Mouse (Mus musculus) megakaryocyte, embryonic 14.5 days (primary cell): Measurements from ENCODE around the gene Cldn10. TPM values are rescaled to one million over a fixed set of nuclear protein-coding genes. Genes with fewer than 3 reads are reported as not detected.

Source experiments
- H3K27me3 ChIP-seq: replicated peaks from 2 replicates; pipeline ENCODE3; 2012; ENCODE audit warnings: inconsistent platforms
- H3K36me3 ChIP-seq: replicated peaks from 2 replicates; pipeline ENCODE3; 2012; ENCODE audit warnings: low read length, inconsistent platforms, mixed read lengths
- H3K4me1 ChIP-seq: 2 replicates; pipeline ENCODE4 v1.6.1; 2012; ENCODE audit warnings: inconsistent platforms
- H3K4me3 ChIP-seq: replicated peaks from 2 replicates; pipeline ENCODE3; 2012; ENCODE audit warnings: moderate library complexity, mild to moderate bottlenecking, inconsistent platforms
- H3K9me3 ChIP-seq: 2 replicates; pipeline ENCODE4 v1.6.1; 2012; ENCODE audit warnings: inconsistent platforms
- FLI1 ChIP-seq: IDR thresholded peaks from 2 replicates; pipeline ENCODE4 v1.6.1; 2012; ENCODE audit warnings: low read length, inconsistent platforms, mixed read lengths
- GATA1 ChIP-seq: IDR thresholded peaks from 3 replicates; pipeline ENCODE4 v1.6.1; 2012; ENCODE audit warnings: mixed read lengths, low read length, inconsistent platforms, borderline replicate concordance
- polyA plus RNA-seq: library from polyadenylated mRNA; stranded (reverse); fragments of >175 nt; gene quantifications from 2 replicates; pipeline ENCODE4 v1.2.3, GENCODE M21; 2012; ENCODE audit warnings: low replicate concordance; ENCODE audit not compliant: insufficient read depth

Cldn10 gene
- polyA plus RNA-seq, 1 experiment: not detected

DNA sequence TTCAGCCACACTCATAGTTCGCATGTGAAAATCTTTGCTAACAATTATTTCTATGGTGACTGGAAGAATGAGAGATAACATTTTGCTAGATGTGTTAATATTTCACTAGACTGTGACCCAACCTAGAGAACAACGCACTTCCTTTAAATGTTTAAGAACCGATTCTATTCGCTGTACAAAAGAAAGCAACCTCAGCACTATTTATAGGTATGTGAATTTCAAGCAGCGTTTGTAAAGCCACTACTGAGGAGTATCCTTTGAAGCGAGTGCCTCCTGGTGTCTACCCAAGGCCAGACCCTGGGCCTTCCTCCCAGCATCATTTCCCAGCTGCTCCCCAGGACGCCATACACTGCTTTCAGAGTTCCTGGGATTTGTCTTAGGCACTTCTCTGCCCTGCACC is 132.9 kb downstream of the Cldn10 start:
- TF ChIP-seq GATA1: no peak
- TF ChIP-seq FLI1: no peak
- H3K4me1 ChIP-seq: peaks cover 28% of the 10 kb centered on the region

DNA sequence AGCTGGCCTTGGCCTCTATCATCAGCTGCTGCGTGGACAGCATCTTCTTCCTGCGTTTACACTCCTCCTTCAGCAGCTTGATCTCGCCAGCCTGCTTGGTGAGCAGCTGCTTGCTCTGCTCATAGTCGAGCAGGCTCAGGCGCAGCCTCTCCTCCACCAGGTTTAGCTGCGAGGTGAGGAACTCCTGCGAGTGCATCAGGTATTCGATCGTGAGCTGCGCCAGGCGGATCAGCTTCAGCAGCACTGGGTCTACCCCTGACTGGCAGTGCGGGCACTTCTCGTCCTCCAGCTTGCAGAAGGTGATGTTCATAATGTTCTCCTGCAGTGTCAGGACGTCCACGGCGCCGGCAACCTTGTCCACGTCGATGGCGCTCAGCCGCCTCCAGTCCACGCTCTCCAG is 134.5 kb downstream of the Cldn10 start:
- Histone ChIP-seq H3K4me1 (peaks cover 29% of the 10 kb centered on the region), H3K4me3 (peak overlapping the region; percentile 87), H3K9me3 (no peaks in the 10 kb centered on the region), H3K27me3 (peaks cover 78% of the 10 kb centered on the region), H3K36me3 (no peaks in the 10 kb centered on the region)
- TF ChIP-seq FLI1 (no peak), GATA1 (no peak)

More for the DNA sequence above, 132.9 kb downstream of the Cldn10 start:
- H3K9me3 ChIP-seq: no peaks in the 10 kb centered on the region
- peaks cover 74% of the 10 kb centered on the region for H3K27me3 ChIP-seq
- H3K4me3 ChIP-seq: no peak overlapping the region
- no peaks in the 10 kb centered on the region for H3K36me3 ChIP-seq

DNA sequence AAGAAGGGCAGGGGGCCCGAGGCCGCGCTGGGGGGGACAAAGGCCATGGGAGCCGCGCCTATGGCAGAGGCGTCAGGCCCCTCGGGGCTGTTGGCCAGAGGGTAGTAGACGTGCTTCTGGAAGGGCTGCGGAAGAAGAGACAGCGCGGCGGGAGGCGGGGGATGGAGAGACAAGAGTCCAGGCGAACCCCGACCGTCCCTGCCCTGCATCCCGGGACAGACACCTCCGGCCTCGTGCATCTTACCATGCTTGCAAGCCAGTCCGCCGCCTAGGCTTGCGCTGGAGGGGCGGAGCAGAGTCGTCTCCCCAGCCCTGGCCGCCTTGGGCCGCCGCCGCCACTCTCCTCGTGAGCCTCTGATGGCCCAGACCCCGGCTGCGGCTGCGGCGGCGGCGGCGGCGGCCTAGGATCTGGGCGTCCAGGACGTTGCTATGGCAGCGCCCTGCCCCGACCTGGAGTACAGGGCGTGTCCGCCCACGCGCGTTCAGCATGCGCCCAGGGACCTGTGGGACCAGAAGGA is 135.0 kb downstream of the Cldn10 start:
- peak overlapping the region; percentile 87 for H3K4me3 ChIP-seq
- peaks cover 78% of the 10 kb centered on the region for H3K27me3 ChIP-seq
- no peak for TF ChIP-seq GATA1
- TF ChIP-seq FLI1: no peak
- H3K4me1 ChIP-seq: peaks cover 29% of the 10 kb centered on the region
- H3K36me3 ChIP-seq: no peaks in the 10 kb centered on the region
- H3K9me3 ChIP-seq: no peaks in the 10 kb centered on the region

Other genes starting within 250 kb of the Cldn10 start
- 1.7 and 1.8 TPM in 2 replicates for gene Abcc4, start 81.7 kb upstream of the Cldn10 start, polyA plus RNA-seq
- gene Dzip1, start 137.6 kb downstream of the Cldn10 start, polyA plus RNA-seq: 0.31 and 0.70 TPM in 2 replicates
- 0.83 and 3.5 TPM in 2 replicates for gene Dnajc3, start 150.1 kb downstream of the Cldn10 start, polyA plus RNA-seq